Mouse (Mus musculus): ENCODE measurements around the gene Clip2.
"Not testable (repeated sequence)": the region's sequence is repeated elsewhere in the genome, so short reads cannot be mapped to it uniquely, and the experiment has no call there.

Clip2 gene

DNA sequence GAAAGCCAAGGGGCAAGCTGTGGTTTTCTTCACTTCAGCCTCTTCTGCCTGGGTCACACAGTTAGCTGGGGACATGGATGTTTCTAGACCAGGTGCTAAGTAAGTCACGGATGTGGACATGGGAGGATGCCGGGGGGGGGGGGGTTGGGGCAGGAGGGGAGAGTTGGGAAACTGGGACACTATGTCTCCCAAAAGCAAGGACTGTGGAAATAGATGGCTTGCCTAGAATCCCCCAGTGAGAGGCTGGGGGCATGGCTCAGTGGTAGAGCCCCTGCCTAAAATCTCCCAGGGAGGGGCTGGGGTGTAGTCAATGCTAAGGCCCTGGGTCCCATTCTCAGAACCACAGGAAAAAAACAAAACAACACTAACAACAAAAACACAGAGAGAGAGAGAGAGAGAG lies 61.0 kb downstream of the Clip2 start:
- in situ Hi-C loops (cut with MseI, MboI), result no loop called here

GRCm38 (mm10) chr5:134490465-134490864 lies 61.8 kb downstream of the Clip2 start:
- in situ Hi-C loops (cut with MseI, MboI), result no loop called here

- in situ Hi-C loops (cut with MseI, MboI), result no loop called here
Observed at GRCm38 (mm10) chr5:134489583-134489982, 62.7 kb downstream of the Clip2 start.

GRCm38 (mm10) chr5:134488596-134488995 lies 63.6 kb downstream of the Clip2 start:
- in situ Hi-C loops (cut with MseI, MboI), result no loop called here

DNA sequence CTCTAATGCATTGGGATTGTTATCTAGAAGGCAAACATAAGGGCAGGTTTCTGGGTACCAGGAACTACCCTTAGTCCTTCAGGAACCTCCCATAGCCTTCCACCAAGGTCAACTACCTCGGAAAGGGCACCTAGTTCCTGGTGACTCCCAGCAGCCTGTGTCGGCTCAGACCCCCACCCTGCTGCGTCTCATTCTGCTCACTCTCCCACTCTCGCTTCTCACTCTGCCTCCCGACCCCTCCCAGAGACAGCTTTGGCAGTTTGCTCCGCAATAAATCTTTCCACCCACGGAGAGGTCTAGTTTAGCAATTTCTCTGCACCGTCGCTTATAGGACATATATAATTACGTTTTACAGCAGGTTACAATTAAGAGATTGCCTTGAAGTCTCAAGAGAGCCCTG lies 64.2 kb downstream of the Clip2 start:
- in situ Hi-C loops (cut with MseI, MboI), result no loop called here

- in situ Hi-C loops (cut with MseI, MboI), result no loop called here
Observed at GRCm38 (mm10) chr5:134485900-134486665, 66.2 kb downstream of the Clip2 start.

DNA sequence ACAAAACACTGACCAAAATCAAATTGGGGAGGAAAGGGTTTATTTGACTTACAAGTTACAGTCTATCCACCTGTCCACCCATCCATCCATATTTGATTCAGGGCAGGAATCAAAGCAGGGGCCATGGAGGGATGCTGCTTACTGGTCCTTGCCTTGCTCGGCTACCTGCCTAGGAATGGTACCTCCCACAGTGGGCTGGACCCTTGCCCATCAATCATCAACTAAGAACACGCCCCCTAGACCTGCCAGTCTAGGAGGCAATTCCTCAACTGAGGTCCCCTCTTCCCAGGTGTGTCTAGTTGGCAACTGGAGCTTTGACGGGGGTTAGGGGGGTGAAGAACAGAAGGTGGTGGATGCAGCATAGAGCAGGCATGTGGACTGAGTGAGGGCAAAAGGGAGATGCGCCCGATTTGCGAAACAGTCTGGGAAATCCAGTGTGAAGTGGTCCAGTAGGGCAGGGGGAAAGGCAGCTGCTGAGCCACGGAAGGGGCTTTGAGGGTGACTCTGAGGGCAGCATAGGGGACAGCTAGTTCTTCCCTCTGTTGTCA lies 67.0 kb downstream of the Clip2 start:
- in situ Hi-C loops (cut with MseI, MboI), result no loop called here

GRCm38 (mm10) chr5:134483291-134483690 lies 68.9 kb downstream of the Clip2 start:
- in situ Hi-C loops (cut with MseI, MboI), result no loop called here

GRCm38 (mm10) chr5:134482331-134482730 lies 69.9 kb downstream of the Clip2 start:
- in situ Hi-C loops (cut with MseI, MboI), result no loop called here

GRCm38 (mm10) chr5:134478886-134479285 lies 73.3 kb downstream of the Clip2 start:
- in situ Hi-C loops (cut with MseI, MboI), result not testable (repeated sequence)

DNA sequence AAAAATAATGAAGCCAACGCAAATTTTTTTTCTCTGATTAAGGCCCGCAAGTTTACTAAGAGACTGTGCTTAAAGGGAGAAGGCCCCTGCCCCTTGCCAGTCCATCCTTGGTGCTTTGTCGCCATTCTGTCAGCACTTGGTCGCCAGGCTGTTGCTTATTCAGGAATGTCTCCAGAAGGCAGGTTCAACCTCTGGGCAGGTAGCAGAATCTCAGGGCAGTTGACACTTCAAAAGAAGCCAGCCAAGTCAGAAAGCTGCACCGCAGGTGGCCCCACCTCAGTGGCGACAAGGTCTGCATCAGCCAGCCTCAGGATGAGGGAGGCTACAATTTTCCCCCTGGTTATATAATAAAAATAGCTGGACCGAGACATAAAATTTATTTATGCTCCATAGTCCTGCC lies 76.5 kb downstream of the Clip2 start:
- in situ Hi-C loops (cut with MseI, MboI), result not testable (repeated sequence)

GRCm38 (mm10) chr5:134475006-134475605 lies 77.1 kb downstream of the Clip2 start:
- in situ Hi-C loops (cut with MseI, MboI), result no loop called here

- in situ Hi-C loops (cut with MseI, MboI), result loop anchor here (5.0 kb wide), 2 partner anchors 92 to 102 kb away; no protein-coding TSS in a partner anchor
Observed at GRCm38 (mm10) chr5:134473902-134474301, 78.3 kb downstream of the Clip2 start.

DNA sequence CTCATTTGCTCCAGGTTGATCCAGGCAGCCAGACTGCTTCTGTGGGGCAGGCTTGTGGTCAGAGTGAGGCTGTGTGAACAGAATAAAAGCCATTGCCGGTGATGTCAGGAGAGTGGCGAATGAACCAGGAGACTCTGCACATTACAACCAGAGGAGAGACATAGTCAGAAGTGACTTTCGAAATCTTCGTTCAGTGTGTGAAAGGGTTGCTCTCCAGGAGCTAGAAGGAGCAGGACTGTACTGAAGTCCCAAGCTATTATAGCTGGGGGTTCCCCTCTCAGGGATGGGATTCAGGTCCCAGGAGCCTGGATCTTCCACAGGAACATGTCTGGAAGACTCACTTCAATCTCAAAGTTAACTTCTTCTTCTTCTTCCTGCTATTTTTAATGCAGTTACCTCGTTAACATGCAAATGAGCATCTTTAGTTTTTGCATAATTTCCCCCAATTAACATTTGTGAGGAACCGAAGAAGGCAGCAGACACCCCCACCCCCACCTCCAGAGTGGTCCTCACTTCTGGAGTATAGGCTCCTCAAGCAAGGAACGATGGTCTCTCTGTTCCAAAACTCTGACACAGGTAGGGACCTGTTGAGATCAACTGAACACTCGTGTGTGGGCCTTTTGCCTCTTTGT lies 81.6 kb downstream of the Clip2 start:
- in situ Hi-C loops (cut with MseI, MboI), result loop anchor here (5.0 kb wide), 2 partner anchors 88 to 98 kb away; no protein-coding TSS in a partner anchor

GRCm38 (mm10) chr5:134469559-134470150 lies 82.6 kb downstream of the Clip2 start:
- in situ Hi-C loops (cut with MseI, MboI), result loop anchor here (5.0 kb wide), 2 partner anchors 87 to 97 kb away; no protein-coding TSS in a partner anchor

DNA sequence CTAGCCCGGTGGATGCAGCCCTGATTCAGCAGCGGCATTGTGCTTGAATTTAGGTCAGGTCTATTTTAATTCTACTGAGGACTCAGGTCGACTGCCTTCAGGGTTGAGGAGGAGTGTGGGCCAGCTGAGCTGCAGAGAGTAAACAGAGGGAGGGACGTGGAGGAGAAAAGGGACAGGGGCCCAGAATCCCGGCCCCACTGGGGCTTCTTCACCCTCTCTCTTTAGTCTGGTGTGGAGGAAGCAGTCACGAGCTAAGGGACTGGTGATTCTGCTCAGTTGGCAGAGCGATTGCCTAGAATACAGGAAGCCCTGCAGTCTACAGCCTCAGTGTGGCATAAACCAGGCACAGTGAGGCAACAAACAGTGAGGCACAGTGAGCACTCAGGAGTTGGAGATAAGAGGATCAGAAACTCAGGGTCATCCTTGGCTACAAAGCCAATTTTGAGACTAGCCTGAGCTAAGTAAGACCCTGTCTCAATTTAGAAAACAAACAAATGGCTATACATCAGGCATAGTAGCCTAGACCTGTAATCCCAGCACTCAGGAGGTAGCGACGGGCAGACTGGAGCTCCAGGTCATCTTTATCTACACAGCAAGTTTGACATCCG lies 84.0 kb downstream of the Clip2 start:
- in situ Hi-C loops (cut with MseI, MboI), result no loop called here

- in situ Hi-C loops (cut with MseI, MboI), result no loop called here
Observed at GRCm38 (mm10) chr5:134467030-134467549, 85.1 kb downstream of the Clip2 start.

DNA sequence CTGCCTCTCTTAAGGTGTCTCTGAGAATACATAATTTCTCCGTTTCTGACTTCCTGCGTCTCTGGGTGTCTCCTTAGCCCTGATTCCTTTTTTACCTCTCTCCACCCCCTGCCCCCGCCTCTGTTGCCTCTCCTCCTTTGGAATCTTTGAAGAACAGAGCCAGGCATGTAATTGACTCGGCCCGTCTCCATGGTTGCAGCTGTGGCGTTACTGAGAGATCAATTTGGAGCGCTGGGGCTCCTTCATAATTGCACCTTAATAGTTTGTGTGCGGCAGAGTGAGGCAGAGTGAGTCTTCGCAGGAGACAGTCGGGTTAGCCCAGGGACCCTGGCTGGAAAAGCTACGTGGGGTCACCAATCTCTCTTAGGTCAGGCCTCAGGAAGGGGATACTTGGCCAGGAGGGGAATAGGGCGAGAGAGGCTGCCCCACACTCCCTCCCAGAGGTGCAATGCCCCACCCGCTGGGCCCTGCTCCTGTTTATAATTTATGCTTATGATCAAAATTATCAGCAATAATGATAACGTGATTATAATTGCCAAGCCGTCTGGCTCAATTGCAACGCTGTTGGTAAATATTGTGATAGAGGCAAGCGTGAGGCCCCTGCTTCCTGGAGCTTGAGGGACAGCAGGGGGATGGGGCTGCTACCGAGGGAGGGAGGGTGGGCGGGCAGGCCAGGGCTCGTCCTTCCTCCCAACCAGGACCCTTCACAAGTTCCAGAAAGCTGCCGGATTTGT lies 85.8 kb downstream of the Clip2 start:
- in situ Hi-C loops (cut with MseI, MboI), result no loop called here

GRCm38 (mm10) chr5:134465197-134465596 lies 87.0 kb downstream of the Clip2 start:
- in situ Hi-C loops (cut with MseI, MboI), result no loop called here

DNA sequence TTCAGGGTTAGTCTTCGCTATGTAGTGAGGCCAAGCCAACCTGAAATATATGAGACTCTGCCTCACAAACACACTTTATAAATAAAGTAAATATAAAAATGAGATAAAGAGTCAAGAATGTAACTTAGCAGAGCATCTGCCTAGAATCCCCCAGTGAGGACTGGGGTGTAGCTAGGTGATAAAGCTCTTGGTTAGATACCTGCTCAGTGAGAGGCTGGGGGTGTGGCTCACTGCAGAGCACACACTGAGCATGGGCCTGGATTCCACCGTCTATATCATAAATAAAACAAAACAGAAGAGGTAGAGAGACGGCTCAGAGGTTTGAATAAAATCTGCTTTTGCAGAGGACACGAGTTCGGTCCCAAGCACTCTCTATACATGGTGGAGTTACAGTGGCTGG lies 88.0 kb downstream of the Clip2 start:
- in situ Hi-C loops (cut with MseI, MboI), result no loop called here

- in situ Hi-C loops (cut with MseI, MboI), result no loop called here
Observed at GRCm38 (mm10) chr5:134462731-134463130, 89.5 kb downstream of the Clip2 start.

All from mouse trophoblast stem cell (cell line).